Mouse (Mus musculus): Measurements from ENCODE around the gene Garem2.

GRCm38 (mm10) chr5:30072825-30073821 lies 31.8 kb upstream of the Garem2 start, which contains the start of gene Tyms:
- 0 out of 2 replicates have a peak, but pooled peaks have one; percentile 15 for TF ChIP-seq GATA1 (IDR thresholded peaks at IDR 0.05; ENCODE audit: low read length)
- no peak for TF ChIP-seq TAL1 (IDR thresholded peaks at IDR 0.05; ENCODE audit: low read length)
